Mouse (Mus musculus) forebrain, embryonic 11.5 days (tissue): Measurements from ENCODE around the gene BC005624. TPM values are rescaled to one million over a fixed set of nuclear protein-coding genes. Genes with fewer than 3 reads are reported as not detected.
"Not testable (repeated sequence)": the region's sequence is repeated elsewhere in the genome, so short reads cannot be mapped to it uniquely, and the experiment has no call there.

Source experiments
- ATAC-seq: fragments of 200-750 bp; cut with Nextera tagmentation; replicated peaks from 2 replicates; pipeline ENCODE4 v1.8.0; 2017; ENCODE audit warnings: moderate TSS enrichment; ENCODE audit not compliant: low FRiP score
- DNase-seq: peaks from one replicate; pipeline ENCODE4 v3.0.0-alpha.2; 2017; ENCODE audit warnings: low spot score
- H3K27ac ChIP-seq: fragments of 300-500 bp; sonication (generic); 2 replicates; pipeline ENCODE4 v1.5.1; 2014; ENCODE audit warnings: low read depth, low read length
- H3K27me3 ChIP-seq: fragments of 300-500 bp; sonication (generic); 2 replicates; pipeline ENCODE4 v1.6.1; 2014; ENCODE audit warnings: mild to moderate bottlenecking, low read length, mixed read lengths; ENCODE audit not compliant: control insufficient read depth, insufficient read depth
- H3K36me3 ChIP-seq: fragments of 300-500 bp; sonication (generic); 2 replicates; pipeline ENCODE4 v1.6.1; 2014; ENCODE audit warnings: mild to moderate bottlenecking, low read length, moderate library complexity, mixed read lengths; ENCODE audit not compliant: control insufficient read depth, insufficient read depth
- H3K4me1 ChIP-seq: fragments of 300-500 bp; sonication (generic); replicated peaks from 2 replicates; pipeline ENCODE4 v1.6.1; 2014; ENCODE audit warnings: low read length, mixed read lengths; ENCODE audit not compliant: control insufficient read depth, insufficient read depth
- H3K4me2 ChIP-seq: fragments of 300-500 bp; sonication (generic); 2 replicates; pipeline ENCODE4 v1.6.1; 2014; ENCODE audit warnings: low read depth, mild to moderate bottlenecking, low read length, moderate library complexity, mixed read lengths; ENCODE audit not compliant: severe bottlenecking
- H3K4me3 ChIP-seq: fragments of 300-500 bp; sonication (generic); 2 replicates; pipeline ENCODE4 v1.5.1; 2014; ENCODE audit warnings: low read depth, low read length
- H3K9ac ChIP-seq: fragments of 300-500 bp; sonication (generic); 2 replicates; pipeline ENCODE4 v1.6.1; 2014; ENCODE audit warnings: low read length
- H3K9me3 ChIP-seq: fragments of 300-500 bp; sonication (generic); 2 replicates; pipeline ENCODE4 v1.6.1; 2016; ENCODE audit warnings: low read length, mixed read lengths; ENCODE audit not compliant: control insufficient read depth
- WGBS: fragments of 180-500 bp; shearing (Covaris S2); extraction: QIAGEN DNeasy Blood & Tissue Kit; methylation state at CpG from one replicate; pipeline ENCODE4 v1.1.7; 2014; 5-methylcytosine and 5-hydroxymethylcytosine counted together
- polyA plus RNA-seq: library from polyadenylated mRNA; unstranded; fragments of >200 nt; fragmentation: Nextera tagmentation; extraction: Ambion mirVana; gene quantifications from 2 replicates; pipeline ENCODE4 v1.2.1, GENCODE M21; 2014

BC005624 gene
- polyA plus RNA-seq, 1 experiment from 2014 or later, result 59.7 TPM

- 60% methylated on average over 5 of the region's 5 CpGs for WGBS
- H3K27me3 ChIP-seq, result no peaks in the 10 kb centered on the region
- no peak overlapping the region for H3K9ac ChIP-seq
- ATAC-seq (no peak), DNase-seq (no peak)
- no peak overlapping the region for H3K4me3 ChIP-seq
- no peak overlapping the region for H3K4me2 ChIP-seq
- no peaks in the 10 kb centered on the region for H3K4me1 ChIP-seq
- no peaks in the 10 kb centered on the region for H3K9me3 ChIP-seq
- H3K36me3 ChIP-seq, result peaks cover 29% of the 10 kb centered on the region
- no peak overlapping the region for H3K27ac ChIP-seq
Observed at GRCm38 (mm10) chr2:30959856-30960255, 22.1 kb downstream of the BC005624 start.

- WGBS, result 92% methylated on average over 14 of the region's 14 CpGs
- no peak for ATAC-seq
- Histone ChIP-seq H3K4me1 (peaks cover 6% of the 10 kb centered on the region), H3K36me3 (peaks cover 26% of the 10 kb centered on the region), H3K9ac (no peak overlapping the region), H3K27ac (no peak overlapping the region), H3K27me3 (no peaks in the 10 kb centered on the region), H3K9me3 (no peaks in the 10 kb centered on the region), H3K4me2 (no peak overlapping the region), H3K4me3 (no peak overlapping the region)
- DNase-seq, result no peak
Observed at GRCm38 (mm10) chr2:30958726-30959125, 23.3 kb downstream of the BC005624 start.

- WGBS, result 89% methylated on average over 4 of the region's 4 CpGs
- H3K4me3 ChIP-seq, result no peak overlapping the region
- no peak overlapping the region for H3K4me2 ChIP-seq
- peaks cover 21% of the 10 kb centered on the region for H3K36me3 ChIP-seq
- H3K27ac ChIP-seq, result no peak overlapping the region
- no peaks in the 10 kb centered on the region for H3K27me3 ChIP-seq
- ATAC-seq (no peak), DNase-seq (no peak)
- no peak overlapping the region for H3K9ac ChIP-seq
- peaks cover 9% of the 10 kb centered on the region for H3K4me1 ChIP-seq
- no peaks in the 10 kb centered on the region for H3K9me3 ChIP-seq
Observed at GRCm38 (mm10) chr2:30957511-30957910, 24.5 kb downstream of the BC005624 start.

- Histone ChIP-seq H3K27ac (no peak overlapping the region), H3K4me2 (peak overlapping the region; percentile 89; the same call in 1 of the 2 replicates), H3K4me3 (no peak overlapping the region), H3K9me3 (no peaks in the 10 kb centered on the region), H3K4me1 (peaks cover 9% of the 10 kb centered on the region), H3K9ac (no peak overlapping the region), H3K36me3 (peaks cover 8% of the 10 kb centered on the region; the same call in 1 of the 2 replicates), H3K27me3 (no peaks in the 10 kb centered on the region)
- WGBS, result 86% methylated on average over 6 of the region's 6 CpGs
- DNase-seq, result no peak
- no peak for ATAC-seq
Observed at GRCm38 (mm10) chr2:30954797-30955196, 27.2 kb downstream of the BC005624 start.

- ATAC-seq, result peak; percentile 86
- H3K9me3 ChIP-seq, result no peaks in the 10 kb centered on the region
- H3K27ac ChIP-seq, result peak within 1 kb of the TSS; percentile 74
- WGBS, result under 1% methylated on average over 60 of the region's 60 CpGs
- peak within 1 kb of the TSS; percentile 89 for H3K4me2 ChIP-seq
- peak; percentile 89 for DNase-seq
- peaks cover 6% of the 10 kb centered on the region; the same call in 1 of the 2 replicates for H3K36me3 ChIP-seq
- H3K27me3 ChIP-seq, result no peaks in the 10 kb centered on the region
- peak within 1 kb of the TSS; percentile 85 for H3K9ac ChIP-seq
- H3K4me3 ChIP-seq, result peak within 1 kb of the TSS; percentile 74
- H3K4me1 ChIP-seq, result peaks cover 9% of the 10 kb centered on the region
Observed at GRCm38 (mm10) chr2:30952824-30953490, 29.0 kb downstream of the BC005624 start, which contains the start of gene Tor1b. Gene Tor1b, plus strand, starts transcription at chr2:30952959.

GRCm38 (mm10) chr2:30952457-30952823, 29.6 kb downstream of the BC005624 start:
- H3K4me2 ChIP-seq, result peak overlapping the region; percentile 89; the same call in 1 of the 2 replicates
- peak overlapping the region; percentile 85; the same call in 1 of the 2 replicates for H3K9ac ChIP-seq
- peak overlapping the region; percentile 74 for H3K4me3 ChIP-seq
- peak overlapping the region; percentile 74; the same call in 1 of the 2 replicates for H3K27ac ChIP-seq
- ATAC-seq, result no peak
- peaks cover 9% of the 10 kb centered on the region for H3K4me1 ChIP-seq
- no peaks in the 10 kb centered on the region for H3K27me3 ChIP-seq
- 34% methylated on average over 5 of the region's 5 CpGs for WGBS
- H3K36me3 ChIP-seq, result peaks cover 6% of the 10 kb centered on the region; the same call in 1 of the 2 replicates
- H3K9me3 ChIP-seq, result no peaks in the 10 kb centered on the region
- DNase-seq, result no peak

GRCm38 (mm10) chr2:30942603-30943011, 39.4 kb downstream of the BC005624 start:
- 0 out of 2 replicates have a peak overlapping the region, but pooled peaks have one; percentile 39 for H3K9ac ChIP-seq
- ATAC-seq, result peak; percentile 56; the same call in 1 of the 2 replicates
- H3K36me3 ChIP-seq, result no peaks in the 10 kb centered on the region
- 32% methylated on average over 16 of the region's 16 CpGs for WGBS
- DNase-seq, result peak; percentile 76
- H3K27ac ChIP-seq, result no peak overlapping the region
- H3K4me2 ChIP-seq, result peak overlapping the region; percentile 37; the same call in 1 of the 2 replicates
- no peak overlapping the region for H3K4me3 ChIP-seq
- H3K4me1 ChIP-seq, result no peaks in the 10 kb centered on the region
- H3K27me3 ChIP-seq, result no peaks in the 10 kb centered on the region
- H3K9me3 ChIP-seq, result no peaks in the 10 kb centered on the region

- DNase-seq, H3K27me3 ChIP-seq, H3K4me2 ChIP-seq, H3K4me3 ChIP-seq, H3K27ac ChIP-seq, H3K36me3 ChIP-seq, ATAC-seq, H3K9me3 ChIP-seq, H3K4me1 ChIP-seq, H3K9ac ChIP-seq: not testable (repeated sequence)
- WGBS, result 55% methylated on average over 7 of the region's 7 CpGs
Observed at GRCm38 (mm10) chr2:30942116-30942515, 39.9 kb downstream of the BC005624 start.

GRCm38 (mm10) chr2:30941586-30941985, 40.4 kb downstream of the BC005624 start:
- Histone ChIP-seq H3K9me3 (no peaks in the 10 kb centered on the region), H3K4me1 (no peaks in the 10 kb centered on the region), H3K4me2 (no peak overlapping the region), H3K4me3 (no peak overlapping the region), H3K27me3 (no peaks in the 10 kb centered on the region), H3K27ac (no peak overlapping the region), H3K9ac (no peak overlapping the region), H3K36me3 (no peaks in the 10 kb centered on the region)
- WGBS, result 90% methylated on average over 5 of the region's 5 CpGs
- no peak for ATAC-seq
- DNase-seq, result no peak
